Mouse (Mus musculus): ENCODE data around the gene Fnbp1l.

DNA sequence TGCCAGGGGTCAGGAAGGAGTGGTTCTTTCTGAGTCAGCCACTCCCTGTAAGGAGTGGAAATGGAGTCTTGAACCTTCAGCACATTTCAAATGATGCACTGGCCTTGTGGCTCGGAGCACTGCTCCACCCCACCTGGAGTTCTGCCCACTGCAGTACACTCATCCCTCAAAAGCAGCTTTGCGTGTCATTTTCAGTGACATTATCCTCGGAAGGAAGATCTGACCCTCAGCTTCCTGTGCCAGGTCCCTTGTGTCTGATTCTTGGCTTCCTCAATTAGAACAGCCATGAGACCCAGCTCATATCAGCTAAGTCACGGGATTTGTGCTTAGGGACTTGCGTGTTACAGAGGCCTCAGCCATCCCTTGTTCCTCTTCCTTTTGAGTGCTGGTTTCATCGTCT is 121.6 kb downstream of the Fnbp1l start:
- TF ChIP-seq EP300 (IDR thresholded peaks at IDR 0.05; ENCODE audit: low read depth) (0 out of 2 replicates have a peak, but pooled peaks have one; percentile 24), CTCF (IDR thresholded peaks at IDR 0.05; ENCODE audit: low read depth) (no peak)
